Mouse (Mus musculus) ES-E14 (cell line): ENCODE results near the gene Trim23.

ENCODE experiments used
- CHD2 ChIP-seq: IDR thresholded peaks from 2 replicates; pipeline ENCODE4 v1.6.1; 2014; ENCODE audit warnings: mild to moderate bottlenecking, low read depth, low read length, inconsistent platforms
- HCFC1 ChIP-seq: IDR thresholded peaks from 2 replicates; pipeline ENCODE4 v1.6.1; 2012; ENCODE audit warnings: low read length, inconsistent platforms, borderline replicate concordance; ENCODE audit not compliant: insufficient read depth

DNA sequence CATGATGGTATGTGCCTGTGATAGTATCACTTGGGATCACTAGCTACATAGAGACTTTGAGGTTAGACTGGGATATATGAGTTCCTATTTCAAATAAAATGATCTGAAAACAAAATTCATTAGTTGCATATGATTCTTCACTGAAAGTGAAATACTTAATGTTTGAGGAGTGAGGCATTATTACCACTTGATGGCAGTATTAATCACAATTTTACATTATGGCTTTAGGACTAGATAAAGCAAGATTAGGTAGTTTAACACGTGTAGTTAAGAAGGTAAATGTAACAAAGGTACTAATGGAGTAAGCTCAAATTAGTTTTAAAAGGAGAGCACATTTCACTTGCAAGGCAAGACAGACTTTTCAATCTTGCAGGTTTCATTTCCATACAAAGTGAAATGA is 25.7 kb downstream of the Trim23 start:
- TF ChIP-seq HCFC1 (no peak), CHD2 (no peak)
